Mouse (Mus musculus): Measurements from ENCODE around the gene Miga1.

Miga1 gene

DNA sequence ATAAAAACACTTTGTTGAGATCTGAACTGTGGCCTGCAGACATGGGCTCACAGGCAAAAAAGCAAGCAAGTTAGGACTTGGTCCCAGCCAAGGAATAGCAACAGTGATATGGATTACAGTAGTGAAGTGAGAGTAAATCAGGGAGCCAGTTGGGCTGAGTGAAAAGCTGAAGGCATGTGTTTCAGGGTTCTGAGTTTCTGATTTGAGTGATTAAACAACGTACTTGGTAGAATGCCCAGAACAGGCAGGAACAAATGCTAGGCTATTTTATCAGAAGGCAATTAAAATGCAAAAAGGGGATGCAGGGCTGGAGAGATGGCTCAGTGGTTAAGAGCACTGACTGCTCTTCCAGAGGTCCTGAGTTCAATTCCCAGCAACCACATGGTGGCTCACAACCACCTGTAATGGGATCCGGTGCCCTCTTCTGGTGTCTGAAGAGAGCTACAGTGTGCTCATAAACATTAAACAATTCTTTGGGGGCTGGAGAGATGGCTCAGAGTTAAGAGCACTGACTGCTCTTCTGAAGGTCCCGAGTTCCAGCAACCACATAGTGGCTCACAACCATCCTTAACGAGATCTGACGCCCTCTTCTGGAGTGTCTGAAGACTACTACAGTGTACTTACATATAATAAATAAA lies 94.8 kb downstream of the Miga1 start:
- DNase-seq (ENCODE audit: low spot score in 2 of 2): no peak

DNA sequence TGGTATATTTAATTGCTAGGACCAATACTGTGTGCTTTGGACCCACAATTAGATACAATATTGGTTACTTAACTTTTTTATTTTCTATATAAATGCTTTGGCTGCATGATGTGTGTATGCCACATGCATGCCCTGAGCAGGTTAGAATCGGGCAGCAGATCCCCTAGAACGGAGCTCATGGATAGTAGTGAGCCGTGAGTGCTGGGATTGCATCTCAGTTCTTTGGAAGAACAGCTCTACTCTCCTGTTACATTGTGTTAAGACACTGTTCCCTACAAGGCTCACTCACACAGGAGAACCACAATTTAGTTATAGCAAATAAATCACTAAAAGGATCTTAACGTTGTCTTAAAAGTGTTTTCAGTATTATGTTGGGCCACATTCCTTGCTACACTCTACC lies 96.9 kb downstream of the Miga1 start:
- DNase-seq (ENCODE audit: low spot score in 2 of 2): no peak

DNA sequence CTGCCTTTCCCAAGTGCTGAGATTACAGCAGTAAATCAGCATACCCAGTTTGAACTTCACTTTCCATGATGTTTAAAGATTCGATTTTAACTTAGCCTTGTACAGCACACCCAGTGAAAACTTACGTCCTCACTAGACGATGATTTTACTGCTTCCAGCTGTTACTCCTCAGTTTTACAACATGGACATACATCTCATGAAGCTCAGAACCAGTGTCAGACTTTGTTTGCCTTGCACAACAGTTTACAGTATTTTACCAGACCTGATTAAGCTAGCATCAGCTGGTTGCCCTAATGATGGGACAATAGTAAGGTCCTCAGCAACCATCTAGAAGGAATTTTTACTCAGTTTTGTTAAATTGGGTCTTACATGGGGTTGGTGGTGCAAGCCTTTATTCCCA lies 99.1 kb downstream of the Miga1 start:
- no peak for DNase-seq (ENCODE audit: low spot score in 2 of 2)

DNA sequence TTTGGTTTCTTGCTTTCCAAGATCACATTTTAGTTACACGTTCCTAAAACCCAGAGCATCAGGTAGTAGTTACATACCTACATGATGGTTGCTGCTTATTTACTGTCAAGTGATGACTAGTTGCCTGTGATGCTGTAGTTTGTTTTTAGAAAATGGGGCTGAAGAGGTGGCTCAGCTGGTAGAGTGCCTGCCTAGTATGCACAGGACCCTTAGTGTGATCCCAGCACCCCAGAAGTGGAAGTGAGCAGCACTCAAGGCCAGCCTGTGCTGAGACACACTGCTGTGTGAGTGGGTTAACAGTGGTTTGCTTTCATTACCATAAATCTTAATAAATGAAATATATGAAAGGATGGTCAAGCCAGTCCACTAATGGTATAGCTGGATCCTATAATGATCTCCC lies 100.6 kb downstream of the Miga1 start:
- no peak for DNase-seq (ENCODE audit: low spot score in 2 of 2)

DNA sequence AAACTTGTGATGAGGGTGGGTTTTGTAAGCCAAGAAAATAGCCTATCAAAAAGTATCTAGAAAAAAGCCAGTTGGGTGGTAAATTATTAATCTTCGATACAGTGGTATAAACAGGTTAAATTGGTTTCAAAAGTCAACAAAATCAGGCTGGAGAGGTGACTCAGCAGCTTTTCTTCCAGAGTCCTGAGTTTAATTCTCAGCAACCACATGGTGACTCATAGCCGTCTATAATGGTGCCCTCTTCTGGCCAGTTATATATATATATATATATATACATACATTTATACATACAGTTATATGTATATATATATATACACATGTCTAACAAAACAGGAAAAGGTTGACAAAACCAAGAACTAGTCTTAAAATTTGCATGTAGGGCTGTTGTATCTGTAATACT lies 101.4 kb downstream of the Miga1 start:
- no peak for DNase-seq (ENCODE audit: low spot score in 2 of 2)

DNA sequence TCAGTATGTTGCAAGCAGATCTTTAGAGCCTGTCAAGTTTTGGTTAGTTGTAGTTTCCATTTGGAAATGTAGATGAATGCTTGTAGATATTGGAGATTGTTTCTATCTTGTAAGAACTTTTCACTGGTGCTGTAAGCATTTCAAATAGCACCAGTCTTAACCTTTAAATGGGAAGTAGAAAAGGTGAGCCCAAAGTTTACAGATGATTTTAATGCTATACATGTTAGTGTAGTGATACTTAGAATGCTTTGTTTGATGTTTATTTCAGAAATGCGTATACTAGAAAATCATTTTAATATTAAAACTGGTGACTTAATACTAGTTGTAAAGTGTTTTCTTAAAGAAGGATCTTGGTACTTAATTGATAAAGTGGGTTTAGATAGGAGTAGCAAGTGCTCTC lies 104.4 kb downstream of the Miga1 start:
- no peak for DNase-seq (ENCODE audit: low spot score in 2 of 2)

DNA sequence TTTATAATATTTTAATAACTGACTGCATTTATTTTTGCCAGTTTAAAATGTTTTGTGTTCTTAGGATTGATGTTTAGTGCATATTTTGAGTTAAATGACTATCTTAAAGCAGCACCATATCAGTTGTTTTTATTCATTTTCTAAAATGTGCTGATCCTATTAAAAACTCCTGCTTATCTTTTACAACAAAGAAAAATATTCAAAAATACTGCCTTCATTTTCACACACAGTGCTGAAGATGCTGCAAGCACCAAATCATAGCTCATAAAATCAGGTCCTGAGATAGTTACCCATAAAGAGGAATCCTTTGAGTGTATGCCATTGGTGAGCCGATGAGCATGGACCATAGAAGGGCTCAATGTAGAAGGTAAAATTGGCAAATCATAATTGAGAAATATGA lies 105.0 kb downstream of the Miga1 start:
- DNase-seq (ENCODE audit: low spot score in 2 of 2): no peak

DNA sequence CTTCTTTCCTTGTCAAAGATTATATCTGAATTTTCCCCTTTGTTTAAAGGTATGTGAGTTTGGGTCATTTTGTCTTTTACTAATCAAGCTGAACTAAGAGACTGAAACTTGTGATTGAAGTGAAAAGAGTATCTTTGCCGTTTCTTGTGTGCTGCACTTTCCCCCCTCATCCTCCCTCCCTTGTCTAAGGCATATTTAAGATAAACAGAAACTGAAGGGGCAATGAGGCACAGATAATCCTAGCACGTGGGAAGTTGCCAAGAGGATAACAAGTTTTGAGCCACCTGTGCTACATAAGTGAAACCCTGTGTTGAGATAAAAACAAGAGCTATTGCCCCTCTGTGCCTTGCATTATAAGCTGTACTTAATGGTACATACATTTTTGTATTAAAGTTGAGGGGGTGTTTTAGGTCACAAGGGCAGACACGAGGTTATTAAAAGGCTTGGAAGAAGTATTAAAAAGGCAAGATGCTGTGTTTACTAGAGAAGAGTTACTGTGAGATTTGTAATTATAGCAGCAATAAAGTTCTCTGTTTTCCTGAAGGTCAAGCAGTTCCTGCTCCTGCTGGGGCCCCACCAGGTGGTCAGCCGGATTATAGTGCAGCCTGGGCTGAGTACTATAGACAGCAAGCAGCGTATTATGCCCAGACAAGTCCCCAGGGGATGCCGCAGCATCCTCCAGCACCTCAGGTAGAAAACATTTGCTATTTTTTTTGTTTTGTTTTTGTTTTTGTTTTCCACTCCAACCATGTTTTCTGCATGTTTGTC lies 108.7 kb downstream of the Miga1 start:
- DNase-seq (ENCODE audit: low spot score in 2 of 2): no peak

DNA sequence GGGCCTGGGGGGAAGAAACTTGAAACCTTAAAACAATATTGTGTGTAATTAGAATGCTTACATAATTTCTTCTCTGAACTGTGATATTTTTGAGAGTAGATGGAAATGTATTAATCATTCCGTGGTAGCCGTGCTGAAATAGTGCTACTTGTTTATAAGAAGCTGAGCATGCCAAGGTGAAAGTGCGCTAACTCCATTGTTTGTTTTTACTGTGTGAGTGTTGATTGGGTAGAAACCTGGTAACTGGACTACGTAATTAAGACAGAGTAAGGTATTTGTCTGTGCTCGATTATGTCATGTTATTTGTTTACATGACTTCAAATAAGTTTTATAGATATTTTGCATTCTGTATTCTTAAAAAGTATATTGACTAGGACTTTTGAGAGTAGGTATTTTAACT lies 110.9 kb downstream of the Miga1 start:
- no peak for DNase-seq (ENCODE audit: low spot score in 2 of 2)

DNA sequence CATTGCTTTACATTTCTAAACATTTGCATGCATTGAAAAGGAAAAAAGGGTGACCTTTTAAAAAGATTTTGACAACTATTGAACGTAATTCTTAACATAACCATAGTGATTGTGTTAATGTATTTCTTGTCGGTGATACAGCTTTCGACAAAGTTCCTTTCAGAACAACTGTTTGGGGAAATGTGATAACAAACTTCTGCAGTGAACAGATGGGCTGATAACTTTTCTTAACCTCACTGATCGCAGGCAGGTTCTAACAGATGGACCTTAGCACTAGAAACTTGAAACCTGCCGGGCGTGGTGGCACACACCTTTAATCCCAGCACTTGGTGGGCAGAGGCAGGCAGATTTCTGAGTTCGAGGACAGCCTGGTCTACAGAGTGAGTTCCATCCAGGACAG lies 111.4 kb downstream of the Miga1 start:
- no peak for DNase-seq (ENCODE audit: low spot score in 2 of 2)

DNA sequence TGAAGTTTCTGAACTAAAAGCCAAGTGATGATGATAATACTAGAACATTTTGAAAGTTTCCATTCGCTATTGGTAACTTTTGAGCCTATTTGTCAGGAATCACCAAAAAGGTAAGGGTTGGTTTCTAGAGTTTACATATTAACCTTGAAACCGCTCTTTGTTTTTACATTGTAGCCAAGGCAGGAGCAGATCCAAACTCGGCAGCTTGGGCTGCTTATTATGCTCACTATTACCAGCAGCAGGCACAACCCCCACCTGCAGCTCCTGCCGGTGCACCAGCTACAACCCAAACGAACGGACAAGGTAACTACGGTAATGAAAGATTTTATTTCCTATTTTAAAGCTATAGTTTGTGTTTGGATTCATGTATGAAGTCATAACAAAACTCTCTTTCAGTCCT lies 114.3 kb downstream of the Miga1 start:
- DNase-seq (ENCODE audit: low spot score in 2 of 2): no peak

DNA sequence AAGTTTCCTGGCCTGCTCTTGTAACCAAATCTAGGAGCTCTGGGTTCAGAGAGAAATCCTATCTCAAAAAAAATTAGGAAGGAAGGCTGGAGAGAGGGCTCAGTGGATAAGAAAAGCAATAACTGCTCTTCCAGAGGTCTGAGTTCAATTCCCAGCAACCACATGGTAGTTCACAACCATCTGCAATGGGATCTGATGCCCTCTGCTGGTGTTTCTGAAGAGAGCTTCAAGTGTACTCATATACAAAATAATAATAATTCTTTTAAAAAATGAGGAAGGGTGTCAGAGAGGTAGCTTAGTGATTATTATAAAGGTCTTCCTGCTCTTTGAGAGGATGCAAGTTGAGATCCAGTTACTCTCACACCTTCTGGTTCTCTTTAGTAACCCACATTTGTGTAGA lies 115.3 kb downstream of the Miga1 start:
- DNase-seq (ENCODE audit: low spot score in 2 of 2): no peak
